Mouse (Mus musculus) heart, embryonic 10.5 days (tissue): ENCODE measurements around the gene Slc16a8. TPM values are rescaled to one million over a fixed set of nuclear protein-coding genes. Genes with fewer than 3 reads are reported as not detected.
"Not testable (repeated sequence)": the region's sequence is repeated elsewhere in the genome, so short reads cannot be mapped to it uniquely, and the experiment has no call there.

ENCODE experiments used
- DNase-seq: peaks from one replicate; pipeline ENCODE4 v3.0.0-alpha.2; 2017; ENCODE audit warnings: low spot score
- H3K27ac ChIP-seq: fragments of 300-500 bp; sonication (generic); 2 replicates; pipeline ENCODE4 v1.5.1; 2016; ENCODE audit warnings: mild to moderate bottlenecking
- H3K27me3 ChIP-seq: fragments of 300-500 bp; sonication (generic); 2 replicates; pipeline ENCODE4 v1.6.1; 2016; ENCODE audit warnings: mild to moderate bottlenecking; ENCODE audit not compliant: poor library complexity, insufficient read depth, severe bottlenecking
- H3K36me3 ChIP-seq: fragments of 300-500 bp; sonication (generic); 2 replicates; pipeline ENCODE4 v1.6.1; 2016; ENCODE audit warnings: mild to moderate bottlenecking, moderate library complexity
- H3K4me1 ChIP-seq: fragments of 300-500 bp; sonication (generic); 2 replicates; pipeline ENCODE4 v1.6.1; 2016; ENCODE audit warnings: mild to moderate bottlenecking
- H3K4me3 ChIP-seq: fragments of 300-500 bp; sonication (generic); 2 replicates; pipeline ENCODE4 v1.5.1; 2016; ENCODE audit warnings: mild to moderate bottlenecking, moderate library complexity
- H3K9me3 ChIP-seq: fragments of 300-500 bp; sonication (generic); 2 replicates; pipeline ENCODE4 v1.6.1; 2016; ENCODE audit warnings: mild to moderate bottlenecking, moderate library complexity
- WGBS: fragments of 180-500 bp; shearing (Covaris S2); methylation state at CpG from one replicate; pipeline ENCODE4 v1.1.7; 2016; 5-methylcytosine and 5-hydroxymethylcytosine counted together
- polyA plus RNA-seq: library from polyadenylated mRNA; unstranded; fragments of >200 nt; fragmentation: Nextera tagmentation; extraction: Ambion mirVana; gene quantifications from 2 replicates; pipeline ENCODE4 v1.2.1, GENCODE M21; 2016

Slc16a8 gene
- polyA plus RNA-seq, 1 experiment from 2014 or later = 0.15 TPM

DNA sequence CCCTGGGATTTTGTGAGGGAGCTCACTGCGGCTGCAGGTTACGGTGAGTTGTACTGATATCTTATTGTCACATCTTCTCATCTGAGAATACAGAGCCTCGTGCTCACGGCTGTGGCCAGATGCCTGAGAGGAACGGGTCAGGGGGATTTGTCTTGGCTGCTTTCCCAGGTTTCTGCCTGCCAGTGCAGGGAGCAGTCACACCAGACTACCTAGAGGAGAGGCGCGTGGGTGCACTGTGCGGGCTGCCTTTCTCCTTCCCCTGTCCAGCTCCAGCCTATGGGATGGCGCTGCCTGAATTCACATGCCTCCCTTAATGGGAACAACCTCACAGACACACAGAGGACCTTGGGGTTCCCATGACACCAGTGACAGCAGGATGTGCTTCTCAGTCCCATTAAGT is 19.3 kb downstream of the Slc16a8 start:
- 68% methylated on average over 9 of the region's 9 CpGs for WGBS
- Histone ChIP-seq H3K36me3 (peaks cover 82% of the 10 kb centered on the region), H3K4me3 (no peak overlapping the region), H3K27ac (no peak overlapping the region), H3K27me3 (no peaks in the 10 kb centered on the region), H3K4me1 (no peaks in the 10 kb centered on the region; the same call in none of the 2 replicates), H3K9me3 (no peaks in the 10 kb centered on the region)
- no peak for DNase-seq

DNA sequence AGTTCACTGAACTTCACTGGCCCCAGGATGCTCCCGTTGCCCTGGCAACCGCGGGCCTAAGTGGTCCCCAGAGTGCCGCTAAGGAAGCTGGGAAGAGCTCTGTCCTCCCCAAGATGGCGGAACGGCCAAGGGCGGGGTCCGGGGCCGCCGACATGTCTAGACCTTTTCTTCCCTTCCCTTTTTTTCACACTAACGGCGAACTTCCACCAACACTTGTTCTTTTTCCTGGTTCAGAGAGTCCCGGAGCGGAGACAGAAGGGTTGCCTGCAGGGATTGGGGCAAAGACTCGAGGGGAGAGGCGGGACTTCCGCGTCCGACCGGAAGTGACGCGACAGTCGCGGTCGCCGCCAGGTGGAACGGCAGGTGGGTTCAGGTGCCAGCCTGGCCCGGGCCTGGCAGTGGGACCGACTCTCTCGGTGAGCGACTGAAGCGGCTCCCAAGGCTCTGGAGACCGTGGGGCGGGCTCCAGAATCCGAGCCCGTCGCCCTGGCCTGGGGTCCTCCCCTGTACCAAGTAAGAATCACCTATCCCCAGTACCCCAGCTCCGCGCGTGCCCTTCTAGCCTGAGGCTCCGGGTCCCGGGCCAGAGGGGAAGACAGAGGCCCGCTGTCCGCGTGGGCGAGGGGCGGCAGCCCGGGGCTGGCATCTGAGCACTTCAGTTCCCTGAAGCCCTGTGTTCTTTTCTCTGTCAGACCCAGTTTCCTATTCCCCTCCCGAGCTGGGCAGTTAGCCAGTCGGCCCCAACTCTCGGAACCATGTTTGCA is 25.3 kb downstream of the Slc16a8 start, which contains the start of the genes Pick1 and Gm49486:
Pick1 (plus strand) TSS at position 116 of the 764 bp plus-strand sequence.
Gm49486 (plus strand) TSS at position 334 of the 764 bp plus-strand sequence.
- peak; percentile 94 for DNase-seq
- Histone ChIP-seq H3K36me3 (peaks cover 28% of the 10 kb centered on the region), H3K4me1 (peaks cover 13% of the 10 kb centered on the region), H3K9me3 (no peaks in the 10 kb centered on the region), H3K4me3 (peak within 1 kb of the TSS; percentile 83), H3K27me3 (peaks cover 4% of the 10 kb centered on the region; the same call in 1 of the 2 replicates), H3K27ac (peak within 1 kb of the TSS; percentile 97)
- 2% methylated on average over 51 of the region's 51 CpGs for WGBS

DNA sequence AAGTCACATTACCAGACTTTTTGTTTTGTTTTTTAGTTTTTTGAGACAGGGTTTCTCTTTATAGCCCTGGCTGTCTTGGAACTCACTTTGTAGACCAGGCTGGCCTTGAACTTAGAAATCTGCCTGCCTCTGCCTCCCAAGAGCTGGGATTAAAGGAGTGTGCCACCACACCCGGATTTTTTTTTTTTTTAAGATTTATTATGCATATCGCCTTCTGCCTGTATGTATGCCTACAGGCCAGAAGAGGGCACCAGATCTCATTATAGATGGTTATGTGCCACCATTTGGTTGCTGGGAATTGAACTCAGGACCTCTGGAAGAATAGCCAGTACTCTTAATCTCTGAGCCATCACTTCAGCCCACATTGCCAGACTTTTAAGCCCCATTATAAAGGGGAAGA is 28.8 kb downstream of the Slc16a8 start:
- WGBS = 63% methylated on average over 2 of the region's 2 CpGs
- not testable (repeated sequence) for H3K27ac ChIP-seq, H3K36me3 ChIP-seq, H3K4me3 ChIP-seq, H3K9me3 ChIP-seq, DNase-seq
- Histone ChIP-seq H3K27me3 (peaks cover 16% of the 10 kb centered on the region), H3K4me1 (peaks cover 26% of the 10 kb centered on the region)

DNA sequence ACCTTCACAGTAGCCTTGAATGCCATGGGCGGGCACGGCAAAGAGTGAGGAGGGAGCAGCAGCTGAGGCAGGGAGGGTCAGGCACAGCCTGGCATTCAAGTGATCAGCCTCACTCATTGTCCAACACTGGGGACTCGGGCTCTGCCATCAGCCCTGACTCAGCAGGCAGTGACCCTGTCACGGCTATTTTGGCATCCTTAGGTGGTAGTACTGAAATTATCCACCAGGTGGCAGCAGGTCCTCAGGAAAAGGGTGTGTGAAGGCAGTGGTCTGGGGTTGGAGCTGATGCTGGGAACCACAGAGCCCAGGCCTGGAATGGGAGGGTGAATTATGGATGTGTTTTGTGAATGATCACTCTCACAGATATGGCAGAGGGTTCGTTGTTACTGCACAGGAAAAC is 29.9 kb downstream of the Slc16a8 start:
- Histone ChIP-seq H3K4me3 (no peak overlapping the region), H3K36me3 (no peaks in the 10 kb centered on the region), H3K27me3 (peaks cover 16% of the 10 kb centered on the region), H3K9me3 (no peaks in the 10 kb centered on the region), H3K4me1 (peaks cover 24% of the 10 kb centered on the region), H3K27ac (no peak overlapping the region)
- peak; percentile 89 for DNase-seq
- 13% methylated on average over 5 of the region's 5 CpGs for WGBS

DNA sequence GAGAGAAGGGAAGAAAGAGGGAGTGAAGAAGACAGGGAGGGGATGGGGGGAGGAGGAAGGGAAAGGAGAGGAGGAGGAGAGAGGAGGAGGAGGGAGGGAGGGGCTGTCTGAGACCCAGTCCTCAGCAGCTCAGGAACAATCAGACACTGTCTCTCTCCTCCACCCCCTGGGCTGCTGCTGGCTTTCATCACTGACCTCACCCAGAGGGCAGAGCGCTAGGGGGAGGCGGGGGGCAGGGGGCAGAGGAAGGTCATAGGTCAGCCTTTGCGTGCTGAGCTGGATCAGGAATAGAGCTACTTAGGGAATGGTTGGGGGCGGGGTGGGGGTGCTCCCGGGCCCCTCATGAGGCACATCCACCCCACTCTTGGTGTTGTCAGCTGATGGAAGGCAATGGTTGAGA is 30.9 kb downstream of the Slc16a8 start:
- H3K27me3 ChIP-seq = peaks cover 16% of the 10 kb centered on the region
- peak overlapping the region; percentile 59 for H3K27ac ChIP-seq
- H3K4me1 ChIP-seq = peaks cover 25% of the 10 kb centered on the region
- no peaks in the 10 kb centered on the region for H3K9me3 ChIP-seq
- no peaks in the 10 kb centered on the region for H3K36me3 ChIP-seq
- H3K4me3 ChIP-seq = no peak overlapping the region
- no peak for DNase-seq
- 13% methylated on average over 5 of the region's 5 CpGs for WGBS

DNA sequence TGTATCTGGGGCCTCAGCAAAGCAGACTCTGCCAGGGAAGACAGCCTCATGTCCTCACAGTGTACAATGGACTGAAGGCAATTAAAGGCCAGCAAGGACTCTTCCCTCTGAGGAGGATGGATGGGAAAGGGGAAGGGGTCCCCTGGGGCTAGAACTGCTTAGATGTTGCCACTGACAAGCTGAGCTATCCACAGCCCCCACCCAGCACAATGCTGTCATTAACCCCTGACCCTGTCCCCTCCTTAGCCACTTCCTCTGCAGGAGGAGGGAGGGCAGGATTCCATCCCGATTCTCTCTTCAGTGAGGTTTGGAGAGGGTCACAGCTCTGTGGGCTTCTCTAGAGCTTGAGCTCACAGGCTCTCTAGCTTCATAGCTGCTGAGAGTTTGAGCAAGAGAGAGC is 35.0 kb downstream of the Slc16a8 start:
- H3K4me3 ChIP-seq = no peak overlapping the region
- peaks cover 19% of the 10 kb centered on the region; the same call in 1 of the 2 replicates for H3K27me3 ChIP-seq
- no peaks in the 10 kb centered on the region for H3K9me3 ChIP-seq
- DNase-seq = no peak
- no peaks in the 10 kb centered on the region for H3K36me3 ChIP-seq
- H3K27ac ChIP-seq = no peak overlapping the region; the same call in 1 of the 2 replicates
- peaks cover 23% of the 10 kb centered on the region for H3K4me1 ChIP-seq
- 5% methylated on average over 1 of the region's 1 CpGs for WGBS

DNA sequence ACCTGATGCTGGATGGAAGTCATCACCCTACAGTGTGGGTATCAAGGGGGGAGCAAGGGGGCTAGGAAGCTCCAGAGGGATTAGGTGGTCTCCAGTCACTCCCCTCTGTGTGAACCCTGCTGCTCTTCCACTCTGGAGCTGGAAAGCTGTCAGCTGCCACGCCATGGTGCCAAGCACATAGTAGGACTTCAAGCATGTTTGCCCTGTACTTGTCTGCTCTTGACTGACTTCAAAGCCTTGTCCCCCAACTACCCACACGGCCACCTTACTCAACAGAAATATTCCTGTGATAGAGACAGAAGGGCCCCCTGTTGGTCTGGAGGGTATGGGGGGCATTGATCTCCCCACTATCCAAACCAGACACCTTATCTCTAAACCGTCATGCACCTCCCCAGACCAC is 38.4 kb downstream of the Slc16a8 start:
- Histone ChIP-seq H3K36me3 (no peaks in the 10 kb centered on the region), H3K9me3 (no peaks in the 10 kb centered on the region), H3K4me3 (no peak overlapping the region), H3K4me1 (peaks cover 26% of the 10 kb centered on the region), H3K27me3 (peaks cover 7% of the 10 kb centered on the region; the same call in 1 of the 2 replicates), H3K27ac (no peak overlapping the region)
- WGBS = 57% methylated on average over 3 of the region's 3 CpGs
- no peak for DNase-seq

DNA sequence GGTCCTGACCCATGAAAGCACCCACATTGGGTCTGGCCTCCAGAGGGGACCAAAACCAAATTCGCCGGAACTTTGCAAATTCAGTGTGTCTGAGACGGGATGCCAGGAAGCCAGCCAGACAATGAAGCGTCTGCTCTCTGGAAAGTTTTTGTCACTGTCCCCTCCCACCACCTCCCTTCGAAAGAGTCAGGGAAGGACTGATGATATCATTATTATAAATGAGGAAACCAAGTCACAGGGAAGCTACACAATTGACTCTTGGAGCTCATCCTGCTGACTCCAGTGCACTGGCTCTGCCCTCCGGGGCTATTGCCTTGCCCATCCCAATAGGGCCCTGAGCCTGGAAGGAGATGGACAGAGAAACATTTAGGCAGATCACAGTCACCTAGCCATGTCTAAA is 41.0 kb downstream of the Slc16a8 start:
- Histone ChIP-seq H3K4me1 (peaks cover 39% of the 10 kb centered on the region), H3K9me3 (no peaks in the 10 kb centered on the region), H3K36me3 (no peaks in the 10 kb centered on the region), H3K4me3 (no peak overlapping the region), H3K27ac (no peak overlapping the region; the same call in 1 of the 2 replicates), H3K27me3 (peaks cover 7% of the 10 kb centered on the region; the same call in 1 of the 2 replicates)
- DNase-seq = no peak
- 60% methylated on average over 6 of the region's 6 CpGs for WGBS

DNA sequence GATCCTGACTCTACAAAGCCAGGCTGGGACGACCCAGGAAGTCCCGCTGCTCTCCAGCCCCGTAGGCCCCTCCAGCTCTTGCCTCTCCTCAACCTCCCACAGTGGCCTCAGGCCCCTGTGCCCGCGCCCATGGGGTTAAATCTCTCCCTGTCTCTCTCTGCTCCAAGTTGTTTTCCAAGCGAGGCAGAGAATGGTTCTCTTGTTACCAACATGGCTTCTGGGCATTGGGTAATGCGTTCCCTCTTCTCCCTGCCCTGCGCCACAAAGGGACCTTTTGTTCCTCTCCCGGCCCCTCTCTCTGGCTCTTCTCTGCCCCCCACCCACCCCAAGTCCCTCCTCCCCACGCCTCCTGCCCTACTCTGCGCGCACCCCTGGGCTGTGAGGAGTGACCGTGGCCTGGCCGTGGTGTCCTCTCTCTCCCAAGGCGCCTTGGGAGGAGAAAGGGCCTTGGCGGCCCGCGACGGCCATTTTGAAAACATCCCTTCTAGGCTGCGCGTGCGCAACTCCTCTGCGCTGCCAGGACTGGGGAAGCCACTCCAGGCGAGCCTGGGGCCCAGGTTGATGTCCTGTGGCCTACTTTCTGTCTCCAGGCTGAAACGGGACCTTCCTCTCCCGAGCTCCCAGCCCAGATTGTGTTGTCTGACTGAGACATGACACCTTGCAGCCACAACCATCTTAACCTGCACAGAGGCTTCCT is 41.7 kb downstream of the Slc16a8 start:
- H3K27me3 ChIP-seq = peaks cover 7% of the 10 kb centered on the region; the same call in 1 of the 2 replicates
- H3K27ac ChIP-seq = peak overlapping the region; percentile 53
- H3K36me3 ChIP-seq = no peaks in the 10 kb centered on the region
- no peak for DNase-seq
- H3K4me3 ChIP-seq = no peak overlapping the region
- H3K9me3 ChIP-seq = no peaks in the 10 kb centered on the region
- WGBS = 81% methylated on average over 26 of the region's 26 CpGs
- peaks cover 46% of the 10 kb centered on the region for H3K4me1 ChIP-seq

DNA sequence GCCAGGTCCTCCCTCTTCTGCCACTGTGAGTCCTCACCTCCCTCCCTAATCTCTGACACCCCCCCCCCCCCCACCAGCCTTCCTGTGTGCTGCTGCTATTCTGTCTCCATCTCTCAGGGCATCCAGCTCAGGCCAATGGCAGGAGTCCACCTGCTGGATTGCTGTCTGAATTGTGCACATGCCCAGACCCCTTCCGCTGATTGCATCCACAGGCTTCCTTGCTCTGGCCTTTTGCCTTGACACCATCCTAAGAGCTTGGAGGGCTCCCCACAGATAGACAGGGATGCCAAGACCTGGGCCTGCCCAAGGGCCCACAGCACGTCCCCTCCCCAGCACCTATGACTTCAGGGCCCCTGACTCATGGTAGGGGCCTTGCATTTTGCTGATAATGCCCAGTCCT is 44.2 kb downstream of the Slc16a8 start:
- Histone ChIP-seq H3K9me3 (no peaks in the 10 kb centered on the region), H3K36me3 (no peaks in the 10 kb centered on the region), H3K27ac (peak overlapping the region; percentile 50; the same call in 1 of the 2 replicates), H3K4me1 (peaks cover 49% of the 10 kb centered on the region), H3K4me3 (no peak overlapping the region; the same call in 1 of the 2 replicates), H3K27me3 (peaks cover under 1% of the 10 kb centered on the region; the same call in 1 of the 2 replicates)
- no peak for DNase-seq
- 58% methylated on average over 2 of the region's 2 CpGs for WGBS

DNA sequence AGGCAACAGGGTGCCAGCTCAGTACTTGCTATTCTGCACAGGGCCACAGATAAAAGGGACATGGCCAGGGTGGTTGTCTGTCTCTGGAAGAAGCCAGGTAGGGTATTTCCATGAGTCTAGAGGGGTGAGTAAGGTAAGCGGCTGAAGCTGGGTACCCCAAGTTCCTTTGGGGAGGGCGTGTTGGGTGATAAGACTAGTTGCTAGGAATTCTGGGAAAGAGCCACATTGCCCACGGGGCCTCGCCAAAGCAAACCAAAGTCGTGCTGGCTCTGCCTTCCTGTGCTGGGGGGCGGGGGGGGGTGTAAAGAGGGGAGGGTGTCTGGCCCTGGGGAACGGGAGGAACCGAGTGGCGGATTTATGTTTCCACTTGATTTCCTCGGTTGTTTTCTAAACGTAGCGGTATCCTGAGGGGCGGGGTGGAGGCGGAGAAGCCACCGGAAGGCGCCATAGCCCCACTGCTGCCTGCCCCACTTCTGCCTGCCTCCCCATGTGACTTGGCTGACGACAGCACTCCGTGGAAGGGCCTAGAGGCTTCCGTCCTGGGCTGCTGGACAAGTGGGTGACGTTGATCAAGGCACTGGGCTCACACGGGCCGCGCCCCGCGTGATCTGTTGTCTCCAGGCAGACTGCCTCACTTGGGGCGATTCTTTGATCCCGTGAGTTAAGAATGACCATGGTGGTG is 45.7 kb downstream of the Slc16a8 start:
- Histone ChIP-seq H3K9me3 (no peaks in the 10 kb centered on the region), H3K27me3 (peaks cover 9% of the 10 kb centered on the region; the same call in 1 of the 2 replicates), H3K4me3 (no peak overlapping the region), H3K27ac (peak overlapping the region; percentile 52; the same call in 1 of the 2 replicates), H3K4me1 (peaks cover 45% of the 10 kb centered on the region), H3K36me3 (no peaks in the 10 kb centered on the region)
- DNase-seq = no peak
- 79% methylated on average over 27 of the region's 27 CpGs for WGBS

DNA sequence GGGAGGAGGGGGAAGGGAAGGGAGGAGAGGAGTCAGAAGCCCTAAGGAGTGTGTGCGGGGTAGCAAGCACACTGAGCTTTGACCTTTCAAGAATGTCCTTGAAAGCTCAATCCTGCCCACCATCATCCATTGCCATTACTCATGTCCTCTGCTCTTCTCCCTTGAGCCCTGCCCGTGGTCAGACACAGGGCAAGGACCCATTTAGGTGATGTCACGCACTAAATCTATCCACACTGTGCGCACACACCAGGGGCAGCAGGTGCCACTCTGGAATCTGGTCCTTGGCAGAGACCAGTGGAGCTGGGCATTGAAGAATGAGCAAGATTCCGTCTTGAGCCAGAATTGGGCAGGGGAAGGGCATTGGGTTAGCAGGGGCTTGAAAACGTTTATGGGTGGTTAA is 46.4 kb downstream of the Slc16a8 start:
- DNase-seq = no peak
- H3K4me3 ChIP-seq = no peak overlapping the region
- H3K9me3 ChIP-seq = no peaks in the 10 kb centered on the region
- peaks cover 39% of the 10 kb centered on the region for H3K4me1 ChIP-seq
- no peaks in the 10 kb centered on the region for H3K36me3 ChIP-seq
- peaks cover 16% of the 10 kb centered on the region; the same call in 1 of the 2 replicates for H3K27me3 ChIP-seq
- WGBS = 73% methylated on average over 6 of the region's 6 CpGs
- H3K27ac ChIP-seq = no peak overlapping the region
